Mouse (Mus musculus) kidney, embryonic 16.5 days (tissue): ENCODE measurements at regions not wholly inside any gene's neighbourhood (a gene's known extent, or its start where the extent isn't known, plus 50 kb on each side); places are given as distances from the start of the nearest gene placed in this dataset.
"Not testable (repeated sequence)": the region's sequence is repeated elsewhere in the genome, so short reads cannot be mapped to it uniquely, and the experiment has no call there.

Experiments used
- ATAC-seq: fragments of 200-750 bp; cut with Nextera tagmentation; 2 replicates; pipeline ENCODE4 v1.8.0; 2017; ENCODE audit warnings: moderate TSS enrichment; ENCODE audit not compliant: low FRiP score, low TSS enrichment
- H3K27ac ChIP-seq: fragments of 300-500 bp; sonication (generic); 2 replicates; pipeline ENCODE4 v1.5.1; 2014; ENCODE audit warnings: low read length
- H3K27me3 ChIP-seq: fragments of 300-500 bp; sonication (generic); 2 replicates; pipeline ENCODE4 v1.6.1; 2014; ENCODE audit warnings: low read length, control low read depth, mixed read lengths; ENCODE audit not compliant: insufficient read depth
- H3K36me3 ChIP-seq: fragments of 300-500 bp; sonication (generic); 2 replicates; pipeline ENCODE4 v1.6.1; 2014; ENCODE audit warnings: low read length, control low read depth, mixed read lengths; ENCODE audit not compliant: insufficient read depth
- H3K4me1 ChIP-seq: fragments of 300-500 bp; sonication (generic); 2 replicates; pipeline ENCODE4 v1.6.1; 2014; ENCODE audit warnings: low read length, control low read depth, mixed read lengths; ENCODE audit not compliant: insufficient read depth
- H3K4me2 ChIP-seq: fragments of 300-500 bp; sonication (generic); replicated peaks from 2 replicates; pipeline ENCODE4 v1.6.1; 2014; ENCODE audit warnings: low read depth, low read length
- H3K4me3 ChIP-seq: fragments of 300-500 bp; sonication (generic); 2 replicates; pipeline ENCODE4 v1.5.1; 2014; ENCODE audit warnings: mild to moderate bottlenecking, low read length
- H3K9ac ChIP-seq: fragments of 300-500 bp; sonication (generic); replicated peaks from 2 replicates; pipeline ENCODE4 v1.6.1; 2014; ENCODE audit warnings: low read length
- H3K9me3 ChIP-seq: fragments of 300-500 bp; sonication (generic); 2 replicates; pipeline ENCODE4 v1.6.1; 2016; ENCODE audit warnings: low read length, control low read depth
- WGBS: fragments of 180-500 bp; shearing (Covaris S2); extraction: QIAGEN DNeasy Blood & Tissue Kit; methylation state at CpG from one replicate; pipeline ENCODE4 v1.1.7; 2014; 5-methylcytosine and 5-hydroxymethylcytosine counted together

DNA sequence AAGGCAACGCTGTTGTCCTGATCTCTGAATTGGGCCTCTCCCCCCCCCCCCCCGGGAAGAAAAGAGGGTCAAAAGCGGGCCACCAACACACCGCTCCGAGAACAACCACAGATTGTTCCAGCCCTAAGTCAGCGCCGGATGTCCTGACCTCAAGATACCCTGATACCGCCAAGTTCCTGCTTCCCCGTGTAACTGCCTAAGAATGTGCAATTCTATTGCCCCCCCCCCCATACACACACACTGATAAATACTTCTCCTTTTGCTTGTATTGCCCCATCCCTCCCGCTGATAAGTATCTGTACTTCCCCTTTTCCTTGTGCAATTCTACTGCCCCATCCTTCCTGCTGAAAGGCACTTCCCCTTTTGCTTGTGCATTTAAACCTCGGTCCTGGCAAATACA, 641.2 kb upstream of the Slc8a1 start:
- WGBS = 84% methylated on average over 5 of the region's 11 CpGs
- ATAC-seq, H3K27me3 ChIP-seq: not testable (repeated sequence)

DNA sequence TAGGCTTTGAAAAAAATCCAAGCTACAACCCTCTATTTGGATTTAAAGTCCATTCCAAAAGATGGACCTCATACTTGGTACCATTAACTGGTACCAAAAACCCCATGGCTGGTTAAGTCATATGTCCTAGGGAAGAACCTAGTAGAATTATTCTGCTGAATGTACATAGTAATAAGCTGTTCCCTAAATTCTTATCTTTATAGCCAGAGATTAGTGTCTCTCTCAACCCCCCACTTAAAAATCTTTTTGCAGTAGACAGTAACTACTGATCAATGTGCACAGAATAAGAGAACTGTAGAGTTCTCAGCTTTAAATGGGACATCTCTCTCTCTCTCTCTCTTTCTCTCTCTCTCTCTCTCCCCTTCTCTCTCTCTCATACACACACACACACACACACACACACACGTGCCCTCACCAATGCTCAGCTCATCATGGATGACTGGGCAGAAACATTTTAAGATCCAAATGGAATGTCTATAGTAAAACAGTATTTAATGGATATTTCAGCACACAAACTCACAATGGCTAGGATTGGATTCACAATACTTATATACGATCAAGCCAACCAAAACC, 640.2 kb upstream of the Slc8a1 start:
- H3K9me3 ChIP-seq = no peaks in the 10 kb centered on the region
- ATAC-seq = no peak
- 81% methylated on average over 2 of the region's 2 CpGs for WGBS
- H3K4me3 ChIP-seq = no peak overlapping the region
- H3K27ac ChIP-seq = no peak overlapping the region
- no peaks in the 10 kb centered on the region for H3K4me1 ChIP-seq
- no peak overlapping the region for H3K4me2 ChIP-seq
- no peak overlapping the region for H3K9ac ChIP-seq
- no peaks in the 10 kb centered on the region for H3K36me3 ChIP-seq
- H3K27me3 ChIP-seq = no peaks in the 10 kb centered on the region

More for the DNA sequence above, 641.2 kb upstream of the Slc8a1 start:
- not testable (repeated sequence) for H3K4me2 ChIP-seq, H3K9me3 ChIP-seq, H3K4me1 ChIP-seq, H3K9ac ChIP-seq, H3K27ac ChIP-seq, H3K4me3 ChIP-seq, H3K36me3 ChIP-seq

DNA sequence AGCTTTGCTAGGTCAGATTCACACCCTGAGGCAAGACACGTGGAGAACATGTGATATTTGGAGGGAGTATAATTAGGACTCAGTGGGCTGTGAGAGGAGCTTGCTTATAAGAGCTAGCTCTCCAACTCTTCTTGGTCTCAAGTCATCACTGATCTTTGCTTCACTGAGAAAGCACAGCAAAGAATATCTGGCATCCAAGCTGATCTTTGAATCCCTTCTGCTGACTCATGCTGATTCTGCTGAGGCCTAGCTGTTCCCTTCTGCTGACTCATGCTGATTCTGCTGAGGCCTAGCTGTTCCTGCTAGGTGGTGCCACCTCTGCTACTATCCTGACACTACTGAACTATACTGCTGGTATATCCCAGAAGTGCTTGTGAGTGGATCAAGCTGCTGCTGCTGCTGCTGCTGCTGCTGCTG, 639.0 kb upstream of the Slc8a1 start:
- ATAC-seq = no peak
- 85% methylated on average over 1 of the region's 1 CpGs for WGBS

DNA sequence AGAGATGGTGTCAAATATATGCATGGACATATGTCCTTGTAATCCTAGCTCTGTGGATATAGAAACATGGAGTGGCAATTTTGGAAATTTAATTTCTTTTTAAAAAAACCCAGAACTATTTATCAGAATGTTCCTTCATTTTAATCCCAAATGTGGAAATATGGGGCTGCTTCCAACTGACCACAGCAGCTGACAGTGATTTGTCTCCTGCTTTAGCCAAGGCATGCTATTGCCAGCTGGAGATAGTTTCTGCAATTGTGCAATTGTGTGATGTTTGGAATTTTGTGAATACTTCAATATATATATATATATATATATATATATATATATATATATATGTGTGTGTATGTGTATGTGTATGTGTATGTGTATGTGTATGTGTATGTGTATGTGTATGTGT, 629.7 kb upstream of the Slc8a1 start:
- Histone ChIP-seq H3K27me3 (no peaks in the 10 kb centered on the region), H3K36me3 (no peaks in the 10 kb centered on the region), H3K27ac (no peak overlapping the region), H3K9me3 (no peaks in the 10 kb centered on the region), H3K9ac (no peak overlapping the region), H3K4me3 (no peak overlapping the region), H3K4me1 (no peaks in the 10 kb centered on the region), H3K4me2 (no peak overlapping the region)
- no peak for ATAC-seq

More for the DNA sequence above, 639.0 kb upstream of the Slc8a1 start:
- H3K4me2 ChIP-seq = no peak overlapping the region
- no peak overlapping the region for H3K27ac ChIP-seq
- no peak overlapping the region for H3K9ac ChIP-seq
- H3K27me3 ChIP-seq = no peaks in the 10 kb centered on the region
- H3K4me3 ChIP-seq = no peak overlapping the region
- no peaks in the 10 kb centered on the region for H3K9me3 ChIP-seq
- no peaks in the 10 kb centered on the region for H3K36me3 ChIP-seq
- H3K4me1 ChIP-seq = no peaks in the 10 kb centered on the region

DNA sequence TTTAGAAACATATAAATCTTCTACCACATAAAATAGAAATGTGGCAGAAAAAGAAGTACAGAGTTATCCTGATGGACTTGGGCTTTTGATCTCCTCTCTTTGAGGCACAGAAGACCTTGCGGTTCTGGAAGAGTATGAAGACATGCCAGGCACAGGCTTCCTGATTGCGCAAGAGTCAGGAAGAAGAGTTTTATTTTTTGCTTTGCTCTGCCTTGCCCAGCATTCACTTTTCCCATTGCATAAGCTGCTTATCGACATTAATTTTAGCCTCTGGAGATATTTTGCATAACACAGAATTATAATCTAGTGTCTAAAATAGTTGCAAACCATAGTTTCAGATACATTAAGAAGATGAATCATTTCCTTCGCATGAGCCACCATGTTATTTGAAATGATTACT, 627.8 kb upstream of the Slc8a1 start:
- no peak overlapping the region for H3K4me2 ChIP-seq

DNA sequence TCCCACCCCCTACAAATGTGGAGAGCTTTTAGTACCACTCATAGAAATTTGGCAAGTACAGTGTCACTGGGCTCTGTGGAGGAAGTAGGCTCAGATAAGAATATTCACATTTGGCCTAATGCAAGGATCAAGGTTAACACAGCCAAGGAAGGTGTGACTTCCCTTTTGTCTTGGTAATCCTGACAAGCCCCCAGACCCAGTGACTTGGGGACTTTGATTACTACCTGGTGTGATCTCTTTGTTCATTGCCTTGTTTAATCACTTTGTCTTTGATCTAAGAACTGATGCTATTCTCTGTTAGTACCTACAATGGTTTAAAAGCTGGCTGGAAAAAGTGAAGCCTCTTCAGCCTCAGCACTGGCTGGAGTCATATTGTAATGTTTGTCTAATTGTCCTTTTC, 610.5 kb upstream of the Slc8a1 start:
- Histone ChIP-seq H3K9ac (no peak overlapping the region), H3K27me3 (no peaks in the 10 kb centered on the region), H3K9me3 (no peaks in the 10 kb centered on the region), H3K4me2 (no peak overlapping the region), H3K36me3 (no peaks in the 10 kb centered on the region), H3K27ac (no peak overlapping the region), H3K4me1 (no peaks in the 10 kb centered on the region), H3K4me3 (no peak overlapping the region)
- ATAC-seq = no peak

More for the DNA sequence above, 627.8 kb upstream of the Slc8a1 start:
- Histone ChIP-seq H3K9me3 (no peaks in the 10 kb centered on the region), H3K4me3 (no peak overlapping the region), H3K27me3 (no peaks in the 10 kb centered on the region), H3K27ac (no peak overlapping the region), H3K4me1 (no peaks in the 10 kb centered on the region), H3K36me3 (no peaks in the 10 kb centered on the region), H3K9ac (no peak overlapping the region)
- ATAC-seq = no peak
- 87% methylated on average over 4 of the region's 4 CpGs for WGBS

DNA sequence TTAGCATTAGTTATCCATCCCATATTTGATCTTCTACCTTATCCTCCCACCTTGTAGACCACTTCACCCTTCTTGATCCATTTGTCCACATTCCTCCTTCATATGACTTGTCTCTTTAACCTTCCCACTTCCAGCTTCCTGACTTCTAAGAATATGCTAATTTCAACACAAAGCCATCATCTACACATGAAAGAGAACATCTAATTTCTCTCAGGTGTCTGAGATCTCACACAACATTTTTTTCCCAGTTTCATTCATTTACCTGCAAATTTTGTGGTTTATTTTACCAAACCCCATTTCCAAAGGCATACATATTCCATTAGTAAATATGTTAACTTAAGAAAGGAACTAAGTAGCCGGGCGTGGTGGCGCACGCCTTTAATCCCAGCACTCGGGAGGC, 593.3 kb upstream of the Slc8a1 start:
- 86% methylated on average over 5 of the region's 5 CpGs for WGBS
- no peak overlapping the region for H3K9ac ChIP-seq
- ATAC-seq = no peak
- H3K27me3 ChIP-seq = no peaks in the 10 kb centered on the region
- no peaks in the 10 kb centered on the region for H3K9me3 ChIP-seq
- H3K36me3 ChIP-seq = no peaks in the 10 kb centered on the region
- no peak overlapping the region for H3K27ac ChIP-seq
- H3K4me3 ChIP-seq = no peak overlapping the region
- H3K4me2 ChIP-seq = no peak overlapping the region
- no peaks in the 10 kb centered on the region for H3K4me1 ChIP-seq

DNA sequence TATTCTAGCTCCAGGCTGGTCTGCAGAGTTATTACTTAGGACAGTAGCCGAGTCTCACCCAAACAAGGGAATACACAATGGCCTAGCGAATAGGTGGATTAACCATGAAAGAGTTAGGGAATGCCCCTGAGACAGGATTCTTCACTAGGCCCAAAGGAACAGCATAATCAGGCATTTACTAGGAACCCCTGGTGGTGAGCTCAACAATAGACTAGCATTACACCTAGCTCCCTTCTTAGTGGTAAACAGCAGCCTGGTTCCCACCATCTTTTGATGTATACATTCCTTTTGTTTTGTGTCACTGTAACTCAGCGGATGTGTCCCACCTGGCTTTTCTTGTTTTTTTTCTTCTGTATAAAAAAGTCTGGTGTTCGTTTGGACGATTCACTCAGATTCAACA, 574.0 kb upstream of the Slc8a1 start:
- ATAC-seq = no peak
- Histone ChIP-seq H3K9ac (no peak overlapping the region), H3K27me3 (no peaks in the 10 kb centered on the region), H3K36me3 (no peaks in the 10 kb centered on the region), H3K4me2 (no peak overlapping the region), H3K27ac (no peak overlapping the region), H3K4me3 (no peak overlapping the region), H3K9me3 (no peaks in the 10 kb centered on the region), H3K4me1 (no peaks in the 10 kb centered on the region)
- 94% methylated on average over 5 of the region's 5 CpGs for WGBS

DNA sequence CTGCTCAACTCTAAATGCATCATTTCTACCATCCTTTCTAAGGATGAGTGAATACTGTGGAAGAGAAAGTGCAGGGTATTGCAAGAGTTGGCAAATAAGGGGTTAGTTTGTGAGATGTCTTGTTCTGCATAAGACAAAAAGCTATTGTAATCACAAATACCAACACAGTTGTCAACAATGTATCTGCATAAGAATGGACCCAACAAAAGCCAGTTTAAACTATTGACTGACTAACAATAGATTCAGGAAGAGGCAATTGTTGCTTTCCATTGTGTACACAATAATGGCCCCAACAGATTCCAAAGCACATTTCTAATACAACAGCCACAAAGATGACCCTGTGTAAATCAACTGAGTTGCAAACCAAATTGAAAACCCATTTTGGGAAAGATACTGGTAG, 568.2 kb upstream of the Slc8a1 start:
- Histone ChIP-seq H3K27me3 (no peaks in the 10 kb centered on the region), H3K9me3 (no peaks in the 10 kb centered on the region), H3K4me3 (no peak overlapping the region), H3K4me1 (no peaks in the 10 kb centered on the region), H3K27ac (no peak overlapping the region), H3K36me3 (no peaks in the 10 kb centered on the region), H3K9ac (no peak overlapping the region), H3K4me2 (no peak overlapping the region)
- ATAC-seq = no peak

DNA sequence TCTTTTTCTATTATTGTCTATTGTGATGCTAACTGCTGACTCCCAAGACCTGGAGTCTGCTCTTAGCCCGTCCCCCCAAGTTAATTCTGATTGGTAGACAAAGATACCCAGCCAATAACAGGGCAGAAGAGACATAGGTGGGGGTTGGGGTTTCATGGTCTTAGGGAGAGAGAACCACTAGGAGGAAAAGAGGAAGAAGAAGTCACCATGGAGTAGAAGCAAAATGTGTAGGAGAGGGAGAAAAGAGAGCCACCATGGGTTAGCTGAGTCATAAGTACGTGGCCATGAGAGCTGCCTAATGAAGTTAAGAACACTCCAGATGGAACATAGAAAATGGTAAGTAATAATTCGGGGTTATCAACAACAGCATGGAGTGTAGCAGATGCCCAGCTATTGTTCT, 539.6 kb upstream of the Slc8a1 start:
- H3K27ac ChIP-seq = no peak overlapping the region
- H3K4me3 ChIP-seq = no peak overlapping the region
- H3K4me2 ChIP-seq = no peak overlapping the region
- H3K9me3 ChIP-seq = no peaks in the 10 kb centered on the region
- 85% methylated on average over 3 of the region's 3 CpGs for WGBS
- ATAC-seq = no peak
- H3K4me1 ChIP-seq = no peaks in the 10 kb centered on the region
- no peak overlapping the region for H3K9ac ChIP-seq
- no peaks in the 10 kb centered on the region for H3K36me3 ChIP-seq
- no peaks in the 10 kb centered on the region for H3K27me3 ChIP-seq

DNA sequence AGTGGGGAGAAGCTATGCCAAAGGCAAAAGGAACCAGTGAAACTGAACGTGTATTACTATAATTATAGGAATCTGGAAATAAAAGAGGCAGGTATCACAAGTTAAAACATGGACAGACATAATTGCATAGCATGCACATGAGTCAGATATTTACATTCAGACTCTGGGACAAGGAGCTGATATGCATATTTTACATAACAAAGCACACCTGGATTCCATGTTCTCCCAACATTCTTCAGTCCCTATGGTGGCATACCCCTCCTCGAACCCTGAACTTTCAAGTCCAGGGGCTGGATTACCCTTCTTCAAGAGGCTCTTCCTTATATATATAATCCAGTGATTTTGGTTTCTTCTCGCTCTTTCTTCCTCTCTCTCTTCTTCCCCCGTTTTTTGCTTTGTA, 535.8 kb upstream of the Slc8a1 start:
- Histone ChIP-seq H3K4me1 (no peaks in the 10 kb centered on the region), H3K4me3 (no peak overlapping the region), H3K36me3 (no peaks in the 10 kb centered on the region), H3K27me3 (no peaks in the 10 kb centered on the region), H3K9ac (no peak overlapping the region), H3K9me3 (no peaks in the 10 kb centered on the region), H3K27ac (no peak overlapping the region), H3K4me2 (no peak overlapping the region)
- 85% methylated on average over 4 of the region's 4 CpGs for WGBS
- ATAC-seq = no peak
